Mouse (Mus musculus) heart, adult 9 months (tissue): Measurements from ENCODE around the gene Scamp1.

Experiments
- DNase-seq, 2 experiments: peaks; one replicate each; pipeline ENCODE4 v3.0.0; 2022; ENCODE audit warnings: low spot score in 2 of 2

Scamp1 gene

GRCm38 (mm10) chr13:94177148-94177547, 108.5 kb downstream of the Scamp1 start:
- no peak for DNase-seq

DNA sequence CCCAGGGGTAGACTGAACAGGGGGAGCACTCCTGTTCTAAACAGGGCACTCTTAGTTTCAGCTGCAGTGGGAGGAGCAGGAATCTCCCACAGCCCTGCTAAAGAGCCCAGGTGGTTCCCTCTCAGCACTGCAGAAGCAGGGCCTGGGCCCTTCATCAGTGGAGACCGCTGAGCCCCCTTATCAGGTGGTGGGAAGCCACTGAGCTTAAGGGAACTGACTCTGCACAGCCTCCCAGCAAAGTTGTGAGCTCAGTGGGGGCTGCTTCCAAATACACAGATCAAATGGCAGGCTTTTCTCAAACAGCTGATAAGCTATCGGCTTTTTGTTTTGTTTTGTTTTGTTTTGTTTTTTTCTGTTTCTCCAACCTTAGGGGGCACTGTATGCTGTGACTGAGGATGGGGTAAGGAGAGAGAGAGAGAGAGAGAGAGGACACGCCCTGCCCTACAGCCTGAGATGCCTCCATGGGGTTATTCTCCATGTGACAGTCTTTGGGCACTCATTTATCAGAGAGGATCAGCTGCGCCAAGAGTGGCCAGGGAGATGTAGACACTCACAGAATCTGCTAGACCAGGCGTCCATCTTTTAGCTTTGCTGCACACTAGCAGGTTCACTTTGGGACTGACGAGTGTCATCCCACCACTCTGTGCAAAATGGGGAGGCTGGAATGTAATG, 110.1 kb downstream of the Scamp1 start:
- no peak for DNase-seq

DNA sequence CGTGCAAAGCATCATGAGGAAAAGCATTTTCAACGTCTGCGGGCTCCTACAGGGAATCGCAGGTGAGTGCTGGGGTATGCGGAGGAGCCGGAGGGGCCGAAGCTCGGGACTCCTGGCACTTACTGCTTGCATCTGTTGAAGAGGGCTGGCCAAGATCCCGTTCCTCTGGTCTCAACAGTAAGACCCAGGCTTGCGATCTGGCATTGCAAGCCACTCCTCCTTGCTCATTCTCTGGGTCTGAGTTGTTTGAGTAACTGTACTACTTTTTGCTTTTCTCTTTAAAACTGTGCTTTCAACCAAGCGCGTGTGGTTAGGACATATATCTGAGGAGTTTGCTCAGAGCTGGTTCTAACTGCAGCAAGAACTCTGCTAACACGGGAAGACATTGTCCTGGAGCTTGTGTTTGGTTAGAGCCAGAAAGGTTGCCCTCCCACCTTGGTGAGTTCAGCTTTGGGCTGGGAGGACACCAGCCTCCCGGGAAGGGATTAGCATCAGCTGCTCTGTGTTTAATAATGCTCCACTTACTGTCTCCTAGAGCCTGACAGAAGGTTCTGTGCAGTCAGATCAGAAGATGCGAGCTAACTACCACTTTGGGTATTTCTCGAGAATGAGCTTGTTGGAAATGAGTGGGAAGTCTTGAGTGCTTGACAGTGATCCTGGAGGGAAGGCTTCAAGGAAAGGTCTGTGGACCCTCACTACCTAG, 110.9 kb downstream of the Scamp1 start:
- no peak for DNase-seq

- DNase-seq, result peak; percentile 39 to 43
These were observed 111.8 kb downstream of the Scamp1 start for GRCm38 (mm10) chr13:94173633-94174576.

DNA sequence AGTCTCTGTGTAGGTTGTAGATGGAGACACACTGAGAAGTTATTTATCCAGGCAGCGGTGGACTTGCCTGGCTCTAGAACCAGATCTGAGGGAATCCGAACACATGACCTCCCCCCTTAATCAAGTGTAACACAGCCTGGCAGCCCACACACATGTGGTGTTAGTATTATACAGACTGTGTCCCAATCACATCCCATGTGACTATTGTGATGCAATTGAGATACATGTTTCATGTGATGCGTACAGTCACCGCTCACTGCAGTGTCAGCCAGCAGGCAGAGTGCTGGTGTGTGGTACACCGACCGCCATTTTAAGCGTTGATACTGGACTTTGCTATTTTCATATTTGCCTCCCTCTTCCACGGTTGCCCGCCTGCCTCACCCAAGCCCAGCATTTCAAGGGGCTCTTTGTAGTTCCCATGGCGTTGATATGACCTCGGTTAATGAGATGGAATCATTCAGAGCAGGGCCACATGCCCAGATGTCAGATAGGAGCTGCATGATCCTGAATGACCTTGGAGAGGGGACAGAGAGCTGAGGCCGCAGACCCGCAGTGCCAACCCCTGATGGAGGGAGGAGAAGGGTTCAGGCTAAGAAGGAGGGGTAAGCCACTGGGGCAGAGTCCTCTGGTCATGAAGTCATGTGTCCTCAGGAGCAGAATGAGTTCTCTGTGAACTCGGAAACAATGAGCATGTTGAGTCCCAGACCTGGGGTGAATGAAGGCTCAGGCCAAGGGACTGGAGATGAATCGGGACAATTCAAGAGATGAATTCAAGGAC, 112.9 kb downstream of the Scamp1 start:
- no peak for DNase-seq

DNA sequence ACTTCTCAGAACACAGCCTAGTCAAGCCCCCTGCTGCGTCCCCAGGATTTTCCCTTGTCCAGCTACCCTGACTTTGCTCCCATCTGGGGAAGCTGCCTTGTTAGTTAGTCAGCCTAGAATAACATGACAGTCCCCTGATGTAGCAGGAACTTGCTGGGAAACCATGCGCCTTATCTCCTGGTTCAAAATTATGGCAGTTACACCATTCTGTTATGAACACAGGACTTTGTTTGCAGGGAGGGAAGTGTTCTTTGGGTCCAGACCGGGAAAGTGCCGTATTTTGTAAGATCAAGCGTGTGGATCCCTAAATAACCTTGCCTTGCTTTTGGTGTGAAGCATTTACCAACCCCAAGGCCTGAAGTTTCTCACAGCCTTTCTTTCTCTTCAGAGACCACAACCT, 114.0 kb downstream of the Scamp1 start:
- no peak for DNase-seq

DNA sequence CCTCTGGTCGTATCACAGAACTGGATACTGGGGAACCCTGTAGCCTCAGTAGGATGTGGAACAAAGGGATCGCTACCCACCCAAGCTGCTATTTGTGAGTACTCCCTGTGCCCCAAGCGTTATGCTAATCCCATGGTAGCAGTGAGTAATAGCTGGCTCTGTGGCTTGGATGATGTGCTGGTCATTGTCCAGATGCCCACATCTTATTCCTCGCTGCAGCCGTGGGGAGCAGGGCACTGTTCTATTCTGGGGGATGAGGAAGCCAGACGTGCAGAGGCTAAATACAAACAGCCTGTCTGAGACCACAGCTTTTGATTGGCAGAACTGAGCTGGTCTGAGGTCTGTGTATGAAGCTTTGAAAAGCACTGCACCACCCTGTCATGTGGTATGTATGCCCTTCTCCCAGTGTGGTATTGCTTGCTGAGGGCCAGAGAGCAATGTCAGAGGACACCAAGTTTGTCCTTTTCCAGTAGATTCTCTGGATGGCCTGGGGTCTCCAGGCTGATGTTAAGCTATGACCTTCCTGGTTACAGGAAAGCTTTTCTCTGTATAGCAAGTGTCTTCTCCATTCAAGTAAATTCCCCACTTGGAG, 116.2 kb downstream of the Scamp1 start:
- DNase-seq, result no peak

DNA sequence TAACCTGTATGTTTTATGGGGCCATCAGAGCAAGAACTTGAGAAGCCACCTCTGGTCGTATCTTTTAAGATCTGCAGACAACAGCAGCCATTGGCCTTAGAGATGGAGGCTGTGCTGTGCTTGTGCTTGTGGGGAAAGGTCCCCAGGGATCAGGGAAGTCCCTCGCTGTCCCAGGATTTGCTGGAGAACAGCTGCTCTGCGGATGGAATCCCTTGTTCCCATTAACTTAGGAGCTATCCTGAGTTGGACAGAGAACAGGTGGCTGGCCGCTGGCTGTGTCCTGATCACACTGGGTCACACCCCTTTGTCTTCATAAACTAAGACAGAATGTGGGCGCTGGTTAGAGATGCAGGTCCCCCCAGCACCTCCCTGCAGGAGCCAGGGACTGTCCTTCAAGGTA, 117.3 kb downstream of the Scamp1 start:
- no peak for DNase-seq

DNA sequence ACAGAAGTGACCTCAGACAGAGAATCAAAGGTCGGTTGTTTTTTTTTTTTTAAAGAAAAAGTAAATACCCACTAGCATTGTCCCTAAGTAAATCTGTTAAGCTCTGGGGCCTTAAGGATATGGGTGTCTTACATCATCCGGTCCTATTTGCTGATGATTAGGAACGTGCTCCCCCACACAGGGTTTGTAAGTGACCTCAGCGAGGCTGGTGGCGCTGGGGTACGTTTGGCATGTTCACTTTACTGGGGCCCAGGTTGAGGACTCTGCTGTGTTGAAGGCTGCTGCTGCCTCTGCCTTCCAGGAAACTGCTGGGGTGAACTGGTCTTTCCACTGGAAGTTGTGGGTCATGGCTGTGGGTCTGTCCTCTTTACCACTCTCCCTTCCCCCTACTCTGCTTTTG, 121.2 kb downstream of the Scamp1 start:
- DNase-seq, result no peak

DNA sequence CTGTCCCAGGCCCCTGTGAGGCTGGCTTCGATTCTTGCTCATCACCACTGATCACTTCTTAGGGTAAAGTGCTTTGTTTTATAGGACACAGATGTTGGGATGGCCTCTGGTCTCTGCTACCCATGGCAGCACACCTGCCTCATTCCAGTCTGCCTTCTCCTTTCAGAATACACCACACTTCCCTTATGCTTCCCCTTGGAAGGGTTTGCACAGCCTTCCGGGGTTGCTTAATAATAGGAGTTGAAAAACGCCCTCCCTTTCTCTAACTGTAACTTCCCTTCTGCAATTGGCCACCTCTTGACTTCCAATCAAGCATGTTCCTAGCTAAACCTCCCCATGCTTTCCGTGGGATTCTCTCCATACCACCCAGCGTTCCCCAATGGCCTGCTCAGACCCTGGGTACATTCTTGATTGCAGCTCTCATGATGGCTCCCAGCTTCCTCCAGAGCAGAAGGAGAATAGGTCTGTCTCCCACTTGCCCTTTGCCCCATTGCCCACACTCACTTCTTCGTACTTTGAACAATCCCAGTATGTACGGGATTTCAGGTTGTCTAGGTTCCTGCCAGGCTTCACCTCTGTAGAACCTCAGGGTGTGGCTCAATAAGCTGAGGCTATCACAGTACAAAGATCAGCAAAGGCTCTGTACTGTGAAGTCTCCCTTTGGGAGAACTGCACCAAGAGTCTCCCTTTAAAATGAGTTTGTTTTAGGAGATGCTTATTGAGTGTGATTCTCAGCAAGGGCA, 126.0 kb downstream of the Scamp1 start:
- DNase-seq, result no peak

- no peak for DNase-seq
These were observed 126.7 kb downstream of the Scamp1 start for GRCm38 (mm10) chr13:94158864-94159477.

GRCm38 (mm10) chr13:94155657-94156429, 129.8 kb downstream of the Scamp1 start:
- no peak for DNase-seq

DNA sequence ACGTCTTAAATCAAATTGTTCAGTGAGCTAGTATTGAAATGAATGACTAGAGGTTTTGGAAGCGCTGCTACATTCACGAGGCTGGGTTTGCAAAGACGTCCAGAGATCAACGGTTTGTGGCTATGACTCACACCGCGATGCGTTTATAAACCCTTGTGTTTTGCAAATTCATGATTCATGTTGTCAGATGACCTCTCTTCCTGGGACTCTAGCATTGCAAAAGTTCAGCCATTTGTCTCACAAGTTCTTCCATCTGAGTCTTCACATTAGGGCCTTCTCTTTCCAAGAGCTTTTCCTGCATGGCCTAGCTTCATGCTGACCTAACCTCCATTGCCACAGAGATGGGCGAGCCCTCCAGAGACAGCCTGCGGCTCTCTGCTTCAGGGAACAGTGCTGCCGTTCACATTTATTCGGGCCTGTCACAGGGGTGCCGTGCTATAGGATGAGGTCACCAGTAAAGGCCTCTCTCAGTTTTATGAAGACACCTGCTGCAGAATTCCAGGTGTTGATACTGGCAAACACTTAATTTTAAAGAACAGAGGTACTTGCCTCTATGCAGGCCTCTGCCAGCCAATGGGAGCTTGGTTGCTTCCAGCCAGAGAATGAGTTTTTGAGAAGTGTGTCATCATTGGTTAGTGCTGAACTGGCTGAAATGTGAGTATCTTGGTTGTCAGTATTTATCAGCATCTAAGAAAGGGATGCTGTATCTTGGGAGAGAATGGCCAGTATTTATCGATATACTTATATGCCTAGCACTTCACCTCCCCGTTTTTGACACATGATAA, 131.0 kb downstream of the Scamp1 start:
- no peak for DNase-seq

DNA sequence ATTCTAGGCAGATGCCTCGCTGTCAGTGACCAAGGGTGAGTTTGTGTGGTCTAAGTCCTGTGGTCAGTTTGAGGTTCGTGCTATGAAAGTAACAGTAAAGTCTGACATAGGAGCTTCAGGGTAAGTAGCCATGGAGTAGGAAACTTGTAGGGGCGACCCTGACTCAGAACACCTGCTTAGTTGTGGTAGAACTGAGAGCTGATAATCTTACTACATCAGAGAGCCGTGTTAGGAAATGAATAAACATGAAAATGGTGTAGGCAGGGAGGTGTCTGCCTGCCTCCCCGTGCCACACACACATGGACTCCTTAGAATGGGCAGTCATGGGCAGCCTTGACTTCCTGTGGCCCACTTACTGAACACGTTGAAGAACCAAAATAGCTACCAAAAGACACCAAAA, 132.0 kb downstream of the Scamp1 start:
- DNase-seq, result no peak

GRCm38 (mm10) chr13:94152836-94153235, 132.8 kb downstream of the Scamp1 start:
- DNase-seq, result no peak
